Mouse (Mus musculus) neural tube, embryonic 11.5 days (tissue): ENCODE results near the gene Eif3j1. TPM values are rescaled to one million over a fixed set of nuclear protein-coding genes. Genes with fewer than 3 reads are reported as not detected.
"Not testable (repeated sequence)": the region's sequence is repeated elsewhere in the genome, so short reads cannot be mapped to it uniquely, and the experiment has no call there.

Source experiments
- ATAC-seq: fragments of 200-750 bp; cut with Nextera tagmentation; 2 replicates; pipeline ENCODE4 v1.8.0; 2017; ENCODE audit warnings: moderate number of reproducible peaks, mild to moderate bottlenecking, moderate TSS enrichment, moderate library complexity; ENCODE audit not compliant: insufficient read depth, low FRiP score, low TSS enrichment
- DNase-seq: peaks from one replicate; pipeline ENCODE4 v3.0.0-alpha.2; 2015; ENCODE audit warnings: low spot score
- H3K27ac ChIP-seq: fragments of 300-500 bp; sonication (generic); 2 replicates; pipeline ENCODE4 v1.5.1; 2014; ENCODE audit warnings: low read depth, mild to moderate bottlenecking, low read length
- H3K27me3 ChIP-seq: fragments of 300-500 bp; sonication (generic); 2 replicates; pipeline ENCODE4 v1.6.1; 2014; ENCODE audit warnings: mild to moderate bottlenecking, low read length, mixed read lengths; ENCODE audit not compliant: control insufficient read depth, insufficient read depth
- H3K36me3 ChIP-seq: fragments of 300-500 bp; sonication (generic); 2 replicates; pipeline ENCODE4 v1.6.1; 2014; ENCODE audit warnings: mild to moderate bottlenecking, low read length, moderate library complexity, mixed read lengths; ENCODE audit not compliant: control insufficient read depth, insufficient read depth
- H3K4me1 ChIP-seq: fragments of 300-500 bp; sonication (generic); 2 replicates; pipeline ENCODE4 v1.6.1; 2014; ENCODE audit warnings: low read length, mixed read lengths; ENCODE audit not compliant: control insufficient read depth, insufficient read depth
- H3K4me2 ChIP-seq: fragments of 300-500 bp; sonication (generic); 2 replicates; pipeline ENCODE4 v1.6.1; 2014; ENCODE audit warnings: low read depth, mild to moderate bottlenecking, moderate library complexity
- H3K4me3 ChIP-seq: fragments of 300-500 bp; sonication (generic); 2 replicates; pipeline ENCODE4 v1.5.1; 2014; ENCODE audit warnings: low read depth, low read length
- H3K9ac ChIP-seq: fragments of 300-500 bp; sonication (generic); 2 replicates; pipeline ENCODE4 v1.6.1; 2014; ENCODE audit warnings: mild to moderate bottlenecking, low read length
- H3K9me3 ChIP-seq: fragments of 300-500 bp; sonication (generic); 2 replicates; pipeline ENCODE4 v1.6.1; 2016; ENCODE audit warnings: low read length; ENCODE audit not compliant: control insufficient read depth
- whole genome bisulfite sequencing: fragments of 180-500 bp; shearing (Covaris S2); extraction: QIAGEN DNeasy Blood & Tissue Kit; methylation state at CpG from one replicate; pipeline ENCODE4 v1.1.7; 2014; 5-methylcytosine and 5-hydroxymethylcytosine counted together
- microRNA-seq: library from miRNA; unstranded; fragments of <30 nt; microRNA quantifications from one replicate; pipeline ENCODE4, GENCODE M21; 2016
- polyA plus RNA-seq: library from polyadenylated mRNA; unstranded; fragments of >200 nt; fragmentation: Nextera tagmentation; extraction: Ambion mirVana; gene quantifications from 2 replicates; pipeline ENCODE4 v1.2.1, GENCODE M21; 2014

Gene Eif3j1
- polyA plus RNA-seq, 1 experiment from 2014 or later: 14.6 TPM

GRCm38 (mm10) chr2:122081728-122082456, 53.5 kb downstream of the Eif3j1 start:
- Histone ChIP-seq H3K4me1 (no peaks in the 10 kb centered on the region), H3K9me3 (no peaks in the 10 kb centered on the region), H3K4me2 (no peak overlapping the region), H3K4me3 (no peak overlapping the region), H3K36me3 (peaks cover 2% of the 10 kb centered on the region; the same call in 1 of the 2 replicates), H3K9ac (no peak overlapping the region), H3K27ac (no peak overlapping the region), H3K27me3 (no peaks in the 10 kb centered on the region)
- no peak for ATAC-seq
- no peak for DNase-seq
- WGBS: 57% methylated on average over 7 of the region's 7 CpGs

- no peaks in the 10 kb centered on the region for H3K9me3 ChIP-seq
- no peaks in the 10 kb centered on the region for H3K27me3 ChIP-seq
- 87% methylated on average over 4 of the region's 4 CpGs for WGBS
- no peak overlapping the region for H3K4me2 ChIP-seq
- ATAC-seq (no peak), DNase-seq (no peak)
- no peak overlapping the region for H3K9ac ChIP-seq
- peaks cover 5% of the 10 kb centered on the region; the same call in 1 of the 2 replicates for H3K36me3 ChIP-seq
- H3K27ac ChIP-seq: no peak overlapping the region
- no peak overlapping the region for H3K4me3 ChIP-seq
- no peaks in the 10 kb centered on the region for H3K4me1 ChIP-seq
These were observed 58.1 kb downstream of the Eif3j1 start for GRCm38 (mm10) chr2:122086446-122086845.

- no peaks in the 10 kb centered on the region for H3K9me3 ChIP-seq
These were observed 65.5 kb downstream of the Eif3j1 start for GRCm38 (mm10) chr2:122093844-122094243.

GRCm38 (mm10) chr2:122097686-122098085, 69.3 kb downstream of the Eif3j1 start:
- H3K4me1 ChIP-seq, H3K27me3 ChIP-seq, H3K9me3 ChIP-seq, H3K4me2 ChIP-seq, H3K36me3 ChIP-seq, DNase-seq, H3K9ac ChIP-seq, H3K27ac ChIP-seq, H3K4me3 ChIP-seq: not testable (repeated sequence)
- WGBS: 85% methylated on average over 5 of the region's 5 CpGs
- ATAC-seq: peak; percentile 67; the same call in 1 of the 2 replicates

More at GRCm38 (mm10) chr2:122093844-122094243, 65.5 kb downstream of the Eif3j1 start:
- Histone ChIP-seq H3K27ac (no peak overlapping the region), H3K9ac (no peak overlapping the region), H3K4me2 (no peak overlapping the region), H3K4me3 (no peak overlapping the region), H3K4me1 (no peaks in the 10 kb centered on the region), H3K36me3 (peaks cover 4% of the 10 kb centered on the region; the same call in 1 of the 2 replicates), H3K27me3 (no peaks in the 10 kb centered on the region)
- ATAC-seq: no peak
- DNase-seq: no peak
- WGBS: 91% methylated on average over 4 of the region's 4 CpGs

GRCm38 (mm10) chr2:122102070-122102469, 73.7 kb downstream of the Eif3j1 start:
- H3K4me2 ChIP-seq: no peak overlapping the region

More at GRCm38 (mm10) chr2:122102070-122102469, 73.7 kb downstream of the Eif3j1 start:
- Histone ChIP-seq H3K27ac (no peak overlapping the region), H3K9ac (no peak overlapping the region), H3K9me3 (no peaks in the 10 kb centered on the region), H3K27me3 (no peaks in the 10 kb centered on the region), H3K4me1 (no peaks in the 10 kb centered on the region), H3K4me3 (no peak overlapping the region), H3K36me3 (no peaks in the 10 kb centered on the region; the same call in 1 of the 2 replicates)
- no peak for ATAC-seq
- DNase-seq: no peak

Small RNA genes within 50 kb of the gene (microRNA-seq; reads per million reads assigned to microRNA genes)
- not detected for gene Gm47314

Other genes with a start within 250 kb of the Eif3j1 start
- gene Frmd5, start 221.5 kb upstream of the Eif3j1 start, polyA plus RNA-seq: 14.7 and 18.0 TPM in 2 replicates
- 25.3 and 27.8 TPM in 2 replicates for gene Casc4, start 161.6 kb upstream of the Eif3j1 start, polyA plus RNA-seq
- 46.7 and 53.6 TPM in 2 replicates for gene Ctdspl2, start 72.5 kb upstream of the Eif3j1 start, polyA plus RNA-seq
- 0.26 and 0.44 TPM in 2 replicates for gene Mageb3, start 72.5 kb upstream of the Eif3j1 start, polyA plus RNA-seq
- 13.4 and 14.5 TPM in 2 replicates for gene Spg11, start 89.8 kb downstream of the Eif3j1 start, polyA plus RNA-seq
- gene B2m, start 119.1 kb downstream of the Eif3j1 start, polyA plus RNA-seq: 117 and 123 TPM in 2 replicates
- gene Trim69, start 132.2 kb downstream of the Eif3j1 start, polyA plus RNA-seq: 0.18 TPM in 1 of 2 replicates, not detected in the other
- not detected in 2 replicates for gene Patl2, start 157.6 kb downstream of the Eif3j1 start, polyA plus RNA-seq
- gene Terb2, start 157.7 kb downstream of the Eif3j1 start, polyA plus RNA-seq: not detected in 2 replicates
- gene Sord, start 206.2 kb downstream of the Eif3j1 start, polyA plus RNA-seq: 20.6 and 23.8 TPM in 2 replicates